Mouse (Mus musculus) fat pad, adult 2 months (tissue): ENCODE results near the gene Nav3.
"Not testable (repeated sequence)": the region's sequence is repeated elsewhere in the genome, so short reads cannot be mapped to it uniquely, and the experiment has no call there.

Source experiments
- DNase-seq: peaks from one replicate; pipeline ENCODE4 v3.0.0-alpha.2; 2011; ENCODE audit warnings: low read depth, low spot score; ENCODE audit errors: extremely low read depth

The Nav3 gene

GRCm38 (mm10) chr10:110383506-110384229 is 72.3 kb downstream of the Nav3 start:
- DNase-seq = not testable (repeated sequence)

GRCm38 (mm10) chr10:110380792-110381191 is 75.2 kb downstream of the Nav3 start:
- no peak for DNase-seq

GRCm38 (mm10) chr10:110372724-110373455 is 83.1 kb downstream of the Nav3 start:
- DNase-seq = no peak

GRCm38 (mm10) chr10:110352148-110352547 is 103.9 kb downstream of the Nav3 start:
- DNase-seq = no peak

- no peak for DNase-seq
Measured at GRCm38 (mm10) chr10:110330030-110330429, 126.0 kb downstream of the Nav3 start.

- DNase-seq = no peak
Measured at GRCm38 (mm10) chr10:110329629-110330028, 126.4 kb downstream of the Nav3 start.

GRCm38 (mm10) chr10:110322082-110322632 is 133.8 kb downstream of the Nav3 start:
- no peak for DNase-seq

- no peak for DNase-seq
Measured at GRCm38 (mm10) chr10:110317275-110317674, 138.7 kb downstream of the Nav3 start.

GRCm38 (mm10) chr10:110314525-110314924 is 141.5 kb downstream of the Nav3 start:
- no peak for DNase-seq

- DNase-seq = no peak
Measured at GRCm38 (mm10) chr10:110313959-110314358, 142.0 kb downstream of the Nav3 start.

GRCm38 (mm10) chr10:110309511-110309910 is 146.5 kb downstream of the Nav3 start:
- DNase-seq = no peak

GRCm38 (mm10) chr10:110305609-110306008 is 150.4 kb downstream of the Nav3 start:
- no peak for DNase-seq

- DNase-seq = no peak
Measured at GRCm38 (mm10) chr10:110290016-110290623, 165.9 kb downstream of the Nav3 start.

GRCm38 (mm10) chr10:110283879-110284278 is 172.1 kb downstream of the Nav3 start:
- DNase-seq = no peak

- DNase-seq = no peak
Measured at GRCm38 (mm10) chr10:110272818-110273217, 183.2 kb downstream of the Nav3 start.

GRCm38 (mm10) chr10:110270561-110270960 is 185.4 kb downstream of the Nav3 start:
- DNase-seq = no peak

GRCm38 (mm10) chr10:110242128-110242561 is 213.9 kb downstream of the Nav3 start:
- no peak for DNase-seq

- DNase-seq = no peak
Measured at GRCm38 (mm10) chr10:110240667-110241066, 215.3 kb downstream of the Nav3 start.

- DNase-seq = no peak
Measured at GRCm38 (mm10) chr10:110233307-110233930, 222.6 kb downstream of the Nav3 start.

GRCm38 (mm10) chr10:110206411-110206810 is 249.6 kb downstream of the Nav3 start:
- DNase-seq = no peak

- no peak for DNase-seq
Measured at GRCm38 (mm10) chr10:110204121-110204697, 251.8 kb downstream of the Nav3 start.
